Mouse (Mus musculus) ovary, adult 18-20 months (tissue): Measurements from ENCODE around the gene Zbtb45.

ENCODE experiments used
- DNase-seq: peaks from one replicate; pipeline ENCODE4 v3.0.0; 2022; ENCODE audit warnings: low spot score, mixed read lengths

The Zbtb45 gene

DNA sequence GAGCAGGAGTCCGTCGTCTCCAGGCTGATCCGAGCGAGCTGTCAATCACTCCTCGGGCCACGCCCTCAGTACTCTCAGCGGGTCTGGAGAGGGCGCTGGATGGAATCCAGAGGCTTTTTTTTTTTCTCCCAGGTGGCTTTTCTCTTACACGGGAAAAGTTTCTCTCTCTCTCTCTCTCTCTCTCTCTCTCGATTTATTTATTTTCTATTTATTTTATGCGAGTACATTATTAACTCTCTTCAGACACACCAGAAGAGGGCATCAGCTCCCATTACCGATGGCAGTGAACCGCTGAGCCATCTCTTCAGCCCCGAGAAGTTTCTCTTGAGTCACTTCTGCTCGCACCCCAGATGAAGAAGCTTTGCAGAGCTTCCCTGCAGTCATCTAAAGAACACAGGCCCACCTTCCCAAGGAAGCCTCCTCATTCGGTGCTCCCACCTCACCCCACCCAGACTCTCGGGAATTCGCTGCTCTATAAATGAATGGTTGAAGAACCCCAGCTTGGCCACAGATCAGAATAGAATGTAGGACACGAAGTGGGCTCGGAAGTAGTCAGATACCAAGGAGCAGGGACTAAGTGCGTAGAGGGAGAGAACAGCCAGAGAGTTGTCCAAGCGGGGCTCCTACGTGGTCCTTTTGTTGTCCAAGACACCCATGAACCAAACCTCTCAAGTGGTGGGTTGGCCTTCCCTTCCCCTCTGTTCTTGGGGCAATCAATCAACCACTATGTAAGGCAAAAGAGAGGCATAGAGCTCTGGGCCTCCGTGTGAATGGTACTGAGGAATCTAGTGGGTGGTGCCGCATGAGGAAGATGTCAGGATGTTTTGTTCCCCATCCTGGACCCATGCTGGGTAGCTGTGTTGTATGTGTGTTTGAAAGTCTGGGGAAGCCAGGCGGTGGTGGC is at the start of gene Zbtb45:
Gene Zbtb45 (minus strand): TSS at position 30 of the 904 bp plus-strand sequence.
- DNase-seq: no peak

DNA sequence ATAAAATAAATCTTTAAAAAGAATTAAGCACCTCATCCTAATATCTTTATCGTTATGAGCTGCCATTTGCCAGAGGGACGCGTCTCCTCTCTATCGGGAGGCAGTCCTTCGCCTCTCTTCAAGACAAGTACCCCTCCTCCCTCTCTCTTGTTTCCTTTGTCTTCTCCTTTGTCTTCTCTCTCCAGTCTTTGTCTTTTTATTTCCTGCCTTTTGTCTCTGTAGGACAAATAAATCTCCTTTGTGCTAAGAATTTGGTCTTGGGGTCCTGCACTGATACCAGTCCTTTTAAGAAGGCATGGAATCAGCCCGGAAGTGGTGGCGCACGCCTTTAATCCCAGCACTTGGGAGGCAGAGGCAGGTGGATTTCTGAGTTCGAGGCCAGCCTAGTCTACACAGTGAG is 49.7 kb upstream of the Zbtb45 start:
- DNase-seq: no peak

DNA sequence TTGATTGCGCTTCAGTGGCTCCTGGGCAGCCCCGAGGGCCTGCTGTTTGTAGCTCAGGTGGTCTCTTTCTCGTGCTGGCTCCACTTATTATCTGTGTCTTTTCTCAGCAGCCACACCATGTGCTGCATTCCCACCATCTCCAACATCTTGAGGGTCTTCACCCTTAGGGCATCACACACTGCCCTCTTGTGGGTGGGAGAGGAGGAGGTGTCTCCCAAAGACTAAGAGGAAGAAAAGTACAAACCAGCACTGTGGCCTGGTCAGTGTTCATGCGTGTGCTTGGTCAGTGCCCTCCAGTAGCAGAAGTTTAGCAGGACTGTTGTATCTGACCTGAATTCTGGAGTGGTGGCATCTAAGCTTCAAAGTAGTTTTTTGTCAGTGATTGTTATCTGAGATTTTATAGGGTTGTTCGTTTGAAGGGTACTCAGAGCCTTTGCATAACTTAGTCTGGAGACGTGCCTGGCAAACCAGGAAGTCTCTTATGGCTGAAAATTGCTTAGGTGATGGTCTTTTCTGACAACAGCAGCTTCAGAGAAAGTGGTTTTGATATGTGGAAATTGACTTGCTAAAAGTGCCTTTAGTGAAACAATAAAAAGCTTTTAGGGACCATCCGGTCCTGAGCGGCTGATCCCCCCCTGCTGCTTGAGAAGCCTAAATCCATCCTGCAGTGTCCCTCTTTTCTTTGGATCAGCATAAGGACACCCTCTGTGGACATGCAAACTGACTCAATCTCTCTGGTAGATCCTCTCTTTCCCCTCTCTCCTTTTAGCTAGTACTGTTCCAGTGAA is 47.3 kb upstream of the Zbtb45 start:
- no peak for DNase-seq

DNA sequence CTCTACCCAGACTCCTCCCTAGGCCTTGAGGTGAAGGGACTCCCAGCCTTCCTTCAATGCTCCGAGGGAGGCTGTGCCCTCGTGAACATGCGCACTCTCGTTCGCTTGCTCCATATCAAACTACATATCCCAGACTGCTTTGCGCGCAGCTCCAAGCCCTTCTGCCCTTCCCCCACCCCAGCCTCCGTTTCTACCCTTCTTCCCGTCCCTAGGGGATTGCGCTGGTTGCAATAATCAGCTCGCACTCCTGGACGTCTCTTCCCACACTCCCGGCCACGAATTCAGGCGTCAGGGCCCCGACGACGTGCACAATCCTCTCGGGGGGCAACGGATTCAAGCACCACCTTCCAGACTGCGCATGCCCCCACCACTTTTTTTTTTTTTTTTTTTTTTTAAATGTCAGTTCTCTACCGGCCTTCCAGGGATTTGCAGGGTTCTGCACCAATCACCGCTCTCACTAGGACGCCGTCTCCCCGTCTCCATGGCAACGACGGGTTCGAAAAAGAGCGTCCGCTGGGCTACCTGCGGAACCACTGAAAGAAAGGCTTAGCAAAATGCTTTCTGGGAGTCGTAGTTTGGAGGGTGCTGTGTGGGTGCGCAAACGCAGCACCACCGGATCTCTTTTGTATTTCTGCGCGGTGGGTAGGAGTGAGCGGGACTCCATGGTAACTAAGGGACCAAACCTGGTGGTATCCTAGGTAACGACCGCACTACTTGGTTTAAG is 44.6 kb upstream of the Zbtb45 start, which contains the start of gene Mzf1:
Gene Mzf1 (minus strand): TSS at position 478 of the 724 bp plus-strand sequence.
- DNase-seq: peak; percentile 94

DNA sequence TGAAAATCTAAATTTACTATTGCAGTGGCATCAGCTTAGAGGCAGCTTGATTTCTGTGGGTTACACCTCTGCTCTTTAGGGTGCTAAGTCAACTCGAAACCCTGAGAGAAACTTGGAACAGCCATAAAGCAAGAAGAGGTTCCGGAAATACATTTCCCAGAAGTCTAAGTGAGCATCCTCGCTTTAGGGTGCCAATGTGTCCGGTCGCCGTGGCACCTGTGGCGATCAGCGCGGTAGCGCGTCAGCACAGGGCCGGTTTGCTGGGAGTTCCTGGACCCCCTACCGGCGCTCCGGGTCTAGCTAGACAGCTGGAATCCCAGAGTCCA is 44.1 kb upstream of the Zbtb45 start:
- no peak for DNase-seq

DNA sequence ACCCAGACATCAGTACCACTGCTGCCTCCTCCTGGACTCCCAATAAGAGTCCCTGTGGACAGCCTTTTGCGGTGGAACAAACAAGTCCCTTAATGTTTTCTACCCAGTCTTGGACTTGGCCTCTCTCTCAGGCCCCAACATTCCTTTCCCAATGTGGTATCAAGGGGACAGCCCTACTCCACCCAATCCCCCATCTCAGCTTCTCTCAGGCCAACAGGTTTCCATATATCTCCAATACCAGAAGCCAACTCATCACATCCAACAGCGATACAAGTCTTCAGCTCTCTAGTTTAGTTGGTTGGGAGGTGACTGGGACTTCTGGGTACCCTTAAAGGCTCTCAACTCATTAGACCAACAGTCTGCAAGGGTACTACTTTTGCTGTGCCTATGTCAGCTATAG is 43.7 kb upstream of the Zbtb45 start:
- no peak for DNase-seq

DNA sequence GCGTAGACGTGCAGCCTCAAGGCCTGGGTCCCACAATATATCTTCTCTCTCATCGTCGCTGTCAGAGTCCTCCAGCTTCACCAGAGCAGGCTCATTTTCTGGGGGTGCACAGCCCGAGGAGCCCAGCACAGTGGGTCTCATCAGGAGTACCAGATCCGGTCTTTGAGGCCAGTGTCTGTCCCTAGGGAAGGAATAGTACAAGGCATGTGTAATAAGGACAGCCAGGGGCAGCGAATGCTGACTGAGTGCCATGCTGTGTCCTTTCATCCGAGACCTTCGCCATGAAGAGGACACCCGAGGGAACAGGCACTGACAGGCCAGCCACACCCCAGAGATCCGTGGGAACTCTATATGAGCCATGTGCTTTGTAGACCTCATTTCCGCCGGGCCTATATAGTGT is 43.2 kb upstream of the Zbtb45 start:
- no peak for DNase-seq

DNA sequence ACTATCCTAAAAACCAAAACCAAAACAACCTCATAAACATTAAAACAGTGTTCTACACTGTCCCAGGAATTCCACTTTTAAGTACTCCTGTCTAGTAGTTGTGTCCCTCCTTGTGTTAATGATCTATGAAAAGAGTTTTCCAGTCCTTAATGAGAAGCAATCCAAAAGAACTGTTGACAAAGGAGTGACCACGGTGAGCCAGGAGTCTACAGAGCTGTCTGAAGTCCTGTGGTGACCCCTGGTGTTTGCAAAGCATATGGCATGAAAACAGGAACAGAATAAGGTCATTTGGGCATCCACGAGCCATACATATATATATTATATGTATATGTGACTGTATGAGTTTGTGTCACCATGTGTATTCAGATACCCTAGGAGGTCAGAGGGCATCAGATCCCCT is 36.2 kb upstream of the Zbtb45 start:
- DNase-seq: no peak

DNA sequence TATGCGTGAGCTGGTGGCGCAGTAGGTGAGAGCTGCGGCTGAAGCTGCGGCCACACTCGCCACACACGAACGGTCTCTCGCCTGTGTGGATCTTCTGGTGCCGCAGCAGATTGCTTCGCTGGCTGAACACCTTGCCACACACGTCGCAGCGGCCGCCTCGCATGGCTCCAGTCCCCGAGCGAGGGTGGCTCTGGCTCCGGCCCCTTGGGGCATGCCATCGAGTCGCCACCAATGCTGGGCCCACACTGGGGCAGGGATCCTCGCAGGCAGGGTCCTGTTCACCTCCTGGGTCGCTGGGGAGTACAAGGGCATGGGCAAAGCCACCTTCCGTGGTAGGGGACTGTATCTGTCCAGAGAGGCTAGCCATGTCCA is 34.4 kb upstream of the Zbtb45 start:
- DNase-seq: no peak

DNA sequence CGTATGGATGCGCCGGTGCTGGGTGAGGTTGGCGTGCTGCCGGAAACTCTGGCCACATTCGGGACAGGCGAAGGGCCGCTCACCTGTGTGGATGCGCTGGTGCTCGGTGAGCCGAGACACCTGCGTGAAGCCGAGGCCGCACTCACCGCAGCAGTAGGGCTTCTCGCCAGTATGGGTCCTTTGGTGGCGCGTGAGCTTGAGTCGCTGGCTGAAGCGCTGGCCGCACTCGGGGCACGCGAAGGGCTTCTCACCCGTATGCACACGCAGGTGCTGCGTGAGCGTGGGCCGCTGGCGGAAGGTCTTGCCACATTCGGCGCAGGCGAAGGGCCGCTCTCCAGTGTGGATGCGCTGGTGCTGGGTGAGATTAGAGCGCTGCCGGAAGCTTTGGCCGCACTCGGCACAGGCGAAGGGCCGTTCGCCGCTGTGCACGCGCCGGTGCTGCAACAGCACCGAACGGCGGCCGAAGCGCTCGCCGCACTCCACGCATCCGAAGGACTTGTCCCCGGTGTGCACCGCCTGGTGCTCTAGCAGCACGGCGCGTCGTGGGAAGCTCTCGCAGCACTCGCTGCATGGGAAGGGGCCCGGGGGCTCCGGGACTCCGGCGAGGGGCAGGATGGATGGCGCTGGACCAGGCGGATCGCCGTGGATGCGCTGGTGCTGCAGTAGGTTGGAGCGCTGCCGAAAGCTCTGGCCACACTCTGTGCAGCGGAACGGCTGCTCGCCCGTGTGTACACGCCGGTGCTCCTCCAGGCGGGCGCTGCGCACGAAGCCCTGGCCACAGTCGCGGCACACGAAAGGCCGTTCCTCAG is 33.8 kb upstream of the Zbtb45 start:
- no peak for DNase-seq

DNA sequence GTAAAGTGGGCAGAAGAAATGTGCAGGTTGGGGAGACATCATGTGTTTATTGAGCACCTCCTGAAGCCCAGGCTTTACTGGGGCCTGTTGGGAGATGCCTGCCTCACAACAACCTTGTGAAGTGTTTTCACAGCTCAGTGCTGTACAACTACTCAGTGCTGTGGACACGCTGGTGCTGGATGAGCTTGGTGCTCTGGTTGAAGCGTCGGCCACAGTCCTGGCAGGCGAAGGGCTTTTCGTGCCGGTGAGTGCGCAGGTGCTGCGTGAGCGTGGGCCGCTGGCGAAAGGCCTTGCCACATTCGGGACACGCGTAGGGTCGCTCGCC is 33.2 kb upstream of the Zbtb45 start:
- DNase-seq: no peak

DNA sequence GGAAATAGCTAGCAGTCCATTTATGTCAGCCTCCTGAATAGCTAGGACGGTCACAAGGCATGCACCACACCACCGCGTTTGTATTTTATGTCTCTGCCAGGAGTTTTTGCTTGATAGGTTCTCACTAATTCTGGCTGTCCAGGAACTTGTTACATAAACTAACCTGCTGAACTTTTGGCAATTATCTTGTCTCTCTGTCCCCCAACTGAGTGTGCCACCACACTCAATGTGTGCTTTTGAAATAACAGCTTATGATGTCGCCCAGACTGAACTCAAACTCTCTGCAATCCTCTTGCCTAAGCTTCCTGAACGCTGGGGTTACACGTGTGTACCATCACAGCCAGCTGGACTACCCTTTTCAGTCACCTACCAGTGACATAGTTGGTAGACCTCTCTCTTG is 32.7 kb upstream of the Zbtb45 start:
- no peak for DNase-seq

DNA sequence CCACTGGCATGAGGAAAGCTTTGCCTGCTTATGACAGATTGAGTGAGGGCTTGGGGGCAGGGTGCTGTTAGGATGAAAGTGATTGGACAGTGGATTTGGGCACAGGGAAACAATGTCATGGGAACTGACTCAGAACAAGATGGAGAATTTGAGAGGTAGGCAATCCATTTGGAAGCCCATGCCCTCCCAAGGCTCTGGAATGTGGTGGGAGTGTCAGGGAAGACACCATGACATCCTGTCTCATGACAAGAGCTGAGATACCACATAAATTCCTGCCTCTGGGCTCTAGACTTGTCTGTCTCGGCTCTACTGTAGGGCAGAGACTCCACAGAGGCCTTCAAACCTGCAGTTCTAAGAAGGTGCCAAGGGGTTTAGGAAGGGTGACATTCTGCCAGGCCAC is 31.4 kb upstream of the Zbtb45 start:
- no peak for DNase-seq

DNA sequence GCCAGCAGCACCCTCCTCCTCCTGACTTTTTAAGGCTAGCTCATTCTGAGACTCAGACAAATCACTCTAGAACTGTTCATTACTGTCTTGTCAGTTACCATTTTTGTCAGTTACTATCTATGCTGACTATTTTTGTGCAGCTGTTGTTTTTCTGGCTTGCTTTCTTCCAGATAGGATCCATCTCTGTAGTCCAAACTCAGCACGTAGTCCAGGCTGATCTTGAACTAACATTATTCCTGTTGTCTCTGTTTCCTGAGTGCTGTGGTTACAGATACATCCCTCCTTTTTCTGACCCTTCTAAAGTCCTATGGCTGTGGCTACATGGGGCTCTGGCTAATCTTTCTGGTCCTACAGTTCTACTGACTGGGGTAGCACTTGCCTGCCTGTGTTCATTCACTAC is 29.3 kb upstream of the Zbtb45 start:
- no peak for DNase-seq

DNA sequence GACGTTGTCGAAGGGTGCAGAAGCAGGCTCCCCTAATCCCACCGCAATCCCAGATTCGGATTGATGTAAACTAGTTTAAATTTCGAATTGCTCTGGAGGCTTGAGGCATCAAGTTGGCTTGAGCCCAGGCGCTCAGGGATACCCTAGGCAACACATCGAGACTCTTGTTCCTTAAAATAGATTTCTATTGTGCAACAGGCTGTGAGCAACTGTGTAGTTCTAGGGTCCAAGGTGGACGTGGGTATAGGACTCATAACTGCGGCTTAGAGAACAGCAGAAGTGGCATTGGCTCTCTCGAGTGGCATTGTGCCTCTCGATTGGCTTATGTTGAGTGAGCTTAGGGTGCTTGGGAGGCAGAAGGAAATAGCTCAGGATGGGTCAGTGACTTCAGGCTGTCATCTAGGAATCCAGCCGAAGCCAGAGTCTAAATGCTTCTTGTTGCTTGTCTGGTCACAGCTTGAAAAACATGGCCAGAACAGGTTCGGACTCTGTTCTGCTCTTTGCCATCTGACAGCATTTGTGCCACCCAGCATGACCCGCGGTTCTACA is 28.9 kb upstream of the Zbtb45 start:
- DNase-seq: no peak

DNA sequence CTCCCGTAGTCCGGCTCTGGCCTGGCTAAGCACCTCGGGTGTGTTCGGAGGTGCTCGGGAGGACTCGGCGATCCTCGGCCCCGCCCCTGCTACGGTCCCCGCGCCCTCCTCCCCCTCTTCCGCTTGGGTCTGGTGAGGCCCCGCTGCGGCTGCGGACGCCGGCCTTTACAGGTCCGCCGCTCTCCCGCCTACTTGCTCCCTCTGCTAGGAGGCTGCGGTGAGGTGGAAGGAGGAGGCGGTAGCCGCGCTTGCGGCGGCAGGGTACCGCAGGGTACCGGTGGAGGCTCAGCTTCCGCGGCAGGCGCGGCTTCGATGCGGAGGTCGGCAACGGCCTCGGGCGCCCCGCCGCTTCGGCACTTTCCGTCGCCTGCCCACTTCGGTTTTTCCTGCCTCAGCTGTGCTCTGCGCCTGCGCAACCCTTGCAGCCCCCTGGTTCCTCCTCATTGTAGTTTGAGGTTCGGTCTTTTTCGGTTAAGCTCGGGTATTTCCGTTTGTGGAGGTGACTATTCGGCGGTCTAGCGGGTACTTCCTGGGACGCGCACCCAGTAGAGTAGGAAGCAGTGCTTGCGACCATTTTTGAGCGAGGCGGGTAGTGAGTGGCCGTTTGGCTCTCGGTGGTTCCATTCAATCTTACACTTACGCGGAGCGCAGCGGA is 28.2 kb upstream of the Zbtb45 start, which contains the start of gene Ube2m:
Gene Ube2m (minus strand): TSS at position 375 of the 655 bp plus-strand sequence.
- DNase-seq: peak; percentile 96

DNA sequence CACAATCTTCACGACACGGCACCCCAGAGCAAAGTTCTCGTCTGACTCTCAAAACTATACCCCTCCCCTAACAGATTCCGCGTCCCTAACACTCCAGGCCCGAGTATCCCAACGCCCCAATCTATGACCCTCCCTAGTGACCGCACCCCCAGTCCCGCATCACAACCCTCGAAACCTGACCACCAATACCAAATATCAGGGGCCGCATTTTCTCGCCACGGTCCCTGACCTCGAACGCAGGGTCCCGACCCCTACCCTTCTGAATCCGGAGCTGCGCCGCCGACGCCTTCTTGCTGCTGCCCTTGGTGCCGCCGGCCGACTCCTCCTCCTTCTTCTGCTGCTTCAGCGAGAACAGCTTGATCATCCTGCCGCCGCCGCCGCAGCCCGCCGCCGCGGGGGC is 27.5 kb upstream of the Zbtb45 start:
- DNase-seq: no peak

DNA sequence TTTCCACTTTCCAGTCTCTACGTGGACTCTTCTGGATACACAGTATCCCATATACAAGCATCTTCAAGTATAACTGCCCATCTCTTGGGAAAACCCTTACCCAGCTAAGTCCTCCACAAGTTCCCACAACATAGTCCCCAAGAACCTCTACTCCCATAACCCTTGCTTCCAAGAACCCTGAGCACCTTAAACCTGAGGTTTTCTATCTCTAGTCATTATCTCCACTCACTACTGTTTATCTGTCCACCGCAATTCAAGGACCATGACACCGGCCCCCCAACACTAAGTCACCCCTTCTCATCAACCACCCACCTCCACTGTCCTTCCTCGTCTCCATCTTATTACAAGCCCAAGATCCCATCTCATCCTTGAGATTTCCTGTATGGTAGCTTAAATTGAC is 27.0 kb upstream of the Zbtb45 start:
- DNase-seq: no peak

DNA sequence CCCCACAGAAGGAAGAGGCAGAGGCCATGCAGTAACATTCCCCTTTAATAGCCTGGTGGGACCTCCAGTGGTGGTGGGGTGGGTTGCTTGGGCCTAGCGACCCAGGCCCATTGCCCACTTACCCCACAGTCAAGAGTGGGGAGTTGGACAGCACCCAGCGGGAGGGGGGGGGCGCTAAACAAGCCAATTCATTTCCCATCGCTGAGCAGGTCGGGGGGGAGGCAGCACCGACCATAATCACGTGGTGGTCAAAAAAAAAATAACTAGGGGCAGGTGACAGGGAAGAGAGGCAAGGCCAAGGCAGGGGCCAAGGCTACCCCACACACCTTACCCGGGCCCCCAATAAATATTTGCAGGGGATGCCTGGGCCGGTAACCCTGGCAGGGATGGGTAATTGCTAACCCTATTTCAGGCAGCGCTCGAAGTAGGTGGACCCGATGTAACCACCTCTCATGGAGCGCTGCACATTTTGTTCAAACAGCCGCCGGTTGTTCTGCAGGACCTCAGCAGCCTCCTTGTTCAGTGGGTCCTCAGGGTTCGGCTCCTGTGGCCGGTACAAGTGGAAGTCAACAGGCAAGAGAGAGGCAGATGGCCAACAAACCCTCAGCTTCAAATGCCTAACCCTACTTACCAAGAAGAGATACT is 25.5 kb upstream of the Zbtb45 start:
- DNase-seq: no peak

DNA sequence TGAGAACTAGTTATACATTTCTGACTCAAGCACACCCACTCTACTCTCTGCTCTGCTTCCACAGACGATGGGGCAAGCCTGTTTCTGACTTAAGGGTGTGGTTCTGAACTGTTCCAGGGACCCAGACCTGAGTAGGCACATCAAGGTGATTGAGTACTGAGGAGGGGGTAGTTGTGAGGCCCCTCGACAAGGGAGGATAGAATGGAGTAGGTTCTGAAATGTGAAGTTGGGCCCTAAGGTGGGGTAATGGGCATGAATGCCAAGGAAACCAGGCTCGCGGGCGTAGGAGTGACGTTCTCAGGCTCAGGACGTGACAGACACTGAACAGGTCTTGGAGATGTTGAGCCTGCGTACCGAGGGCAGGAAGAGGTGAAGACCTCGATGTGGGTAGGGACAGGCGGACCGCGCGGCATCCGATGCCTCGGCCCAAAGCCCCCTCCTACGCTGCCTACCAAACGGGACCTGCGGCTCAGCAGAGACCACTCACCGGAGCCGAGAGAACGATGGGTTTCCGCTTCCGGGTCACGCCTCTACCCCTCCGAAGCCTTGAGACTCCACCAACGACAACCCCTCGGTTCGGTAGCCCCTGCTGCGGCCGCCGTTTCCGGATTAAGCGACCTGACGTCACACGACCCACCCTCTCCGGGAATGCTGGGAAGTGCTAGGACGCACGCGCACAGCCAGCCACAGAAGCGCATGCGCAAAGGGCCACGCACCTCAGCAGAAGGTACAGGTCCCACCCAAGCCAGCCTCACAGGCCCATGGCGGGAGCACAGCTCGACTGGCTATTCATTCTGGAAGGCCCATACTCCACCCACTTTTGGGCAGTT is 24.5 kb upstream of the Zbtb45 start, which contains the start of gene Chmp2a:
Gene Chmp2a (minus strand): TSS at position 660 of the 830 bp plus-strand sequence.
- peak; percentile 95 for DNase-seq
